Mouse (Mus musculus): ENCODE measurements around the gene Tagln. TPM values are rescaled to one million over a fixed set of nuclear protein-coding genes. Genes with fewer than 3 reads are reported as not detected.

Tagln gene
- polyA plus RNA-seq, 1 experiment from 2014 or later, result 6.0 TPM

DNA sequence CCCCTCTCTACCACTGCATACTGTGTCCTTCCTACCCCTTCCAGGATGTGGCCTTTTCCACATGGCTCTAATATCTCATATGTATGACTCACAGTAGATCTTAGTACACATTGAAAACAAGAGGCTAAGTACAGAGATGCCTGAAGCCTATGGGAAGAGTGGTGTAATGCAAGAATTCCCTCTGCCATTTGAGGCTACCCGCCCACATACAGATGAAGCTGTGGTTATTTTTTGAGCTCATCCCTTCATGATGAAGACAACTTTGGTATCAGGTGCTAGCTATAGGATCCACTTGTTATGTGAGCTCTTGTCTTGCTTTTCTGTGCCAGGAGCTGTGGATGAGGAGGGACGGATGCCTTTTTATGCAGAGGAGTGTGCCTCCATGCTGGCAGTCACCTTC is 20.2 kb downstream of the Tagln start:
- 91% methylated on average over 2 of the region's 2 CpGs for WGBS
- no peak overlapping the region for H3K4me3 ChIP-seq
- no peak overlapping the region for H3K27ac ChIP-seq
- no peaks in the 10 kb centered on the region for H3K4me1 ChIP-seq
- H3K36me3 ChIP-seq, result peaks cover 96% of the 10 kb centered on the region
- no peak for DNase-seq (ENCODE audit: low spot score)
- no peaks in the 10 kb centered on the region for H3K27me3 ChIP-seq (ENCODE audit: low read depth, poor library complexity, severe bottlenecking)
- H3K9me3 ChIP-seq (replicated peaks), result no peaks in the 10 kb centered on the region

DNA sequence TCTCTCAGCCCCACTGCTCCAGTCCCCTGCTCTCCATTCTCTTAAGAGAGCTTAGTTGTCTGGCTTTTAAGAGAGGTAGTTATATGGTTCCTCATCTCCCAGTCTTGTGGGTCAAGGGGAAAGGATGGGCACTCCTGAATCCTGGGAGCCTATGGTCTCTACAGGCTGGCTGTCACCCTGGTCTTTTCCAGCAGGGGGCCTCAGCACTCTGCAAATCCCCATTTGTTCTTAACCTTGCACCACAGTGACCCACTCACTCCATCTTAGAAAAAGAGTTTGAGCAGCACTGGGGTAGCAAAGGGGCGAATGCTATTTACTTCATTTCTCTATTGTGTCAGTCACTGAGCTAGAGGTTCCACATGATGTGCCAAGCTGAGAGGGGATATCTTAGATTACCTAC is 24.2 kb downstream of the Tagln start:
- peak; percentile 43 for DNase-seq (ENCODE audit: low spot score)
- Histone ChIP-seq H3K9me3 (replicated peaks) (no peaks in the 10 kb centered on the region), H3K27me3 (ENCODE audit: low read depth, poor library complexity, severe bottlenecking) (no peaks in the 10 kb centered on the region), H3K4me3 (no peak overlapping the region), H3K36me3 (peaks cover 78% of the 10 kb centered on the region), H3K4me1 (peaks cover 9% of the 10 kb centered on the region), H3K27ac (no peak overlapping the region)
- WGBS, result 68% methylated on average over 1 of the region's 1 CpGs

DNA sequence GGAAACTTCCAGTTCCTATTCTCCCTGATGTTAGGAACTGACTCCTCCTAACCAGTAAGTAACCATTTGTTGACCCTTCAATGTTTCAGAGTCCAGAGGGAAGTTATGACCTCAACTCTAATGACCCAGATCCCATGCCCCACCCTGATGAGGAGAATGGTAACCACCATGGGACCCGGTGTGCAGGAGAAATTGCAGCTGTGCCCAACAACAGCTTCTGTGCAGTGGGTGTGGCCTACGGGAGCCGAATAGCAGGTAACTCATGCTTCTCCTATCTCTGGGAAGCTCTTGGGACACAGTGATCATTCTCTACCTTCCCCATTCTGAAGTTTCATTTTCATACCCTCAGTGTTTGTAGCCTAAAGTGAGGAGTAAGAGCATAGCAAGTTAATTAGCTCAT is 24.9 kb downstream of the Tagln start:
- H3K27ac ChIP-seq, result no peak overlapping the region
- H3K27me3 ChIP-seq (ENCODE audit: low read depth, poor library complexity, severe bottlenecking), result no peaks in the 10 kb centered on the region
- peaks cover 9% of the 10 kb centered on the region for H3K4me1 ChIP-seq
- DNase-seq (ENCODE audit: low spot score), result no peak
- peaks cover 71% of the 10 kb centered on the region for H3K36me3 ChIP-seq
- no peak overlapping the region for H3K4me3 ChIP-seq
- WGBS, result 93% methylated on average over 3 of the region's 3 CpGs
- no peaks in the 10 kb centered on the region for H3K9me3 ChIP-seq (replicated peaks)

DNA sequence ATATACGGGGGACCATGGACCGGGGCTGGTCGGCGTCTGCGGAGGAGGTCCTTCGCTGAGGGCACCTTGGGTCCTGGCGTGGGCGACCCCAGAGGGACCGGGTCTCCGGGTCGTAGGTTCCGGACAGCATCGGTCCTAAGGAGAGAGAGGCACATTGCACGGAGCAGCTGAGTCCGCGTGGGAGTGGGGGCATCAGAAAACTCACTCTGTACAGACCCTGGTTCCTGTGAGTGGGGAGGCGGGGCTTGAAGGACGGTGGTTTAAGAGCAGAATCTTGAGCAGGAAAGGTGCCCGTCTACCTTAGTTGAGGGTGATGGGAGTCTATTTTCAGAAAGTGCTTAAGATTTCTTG is 28.8 kb downstream of the Tagln start:
- peak overlapping the region; percentile 96 for H3K4me3 ChIP-seq
- no peak for DNase-seq (ENCODE audit: low spot score)
- H3K4me1 ChIP-seq, result peaks cover 20% of the 10 kb centered on the region

DNA sequence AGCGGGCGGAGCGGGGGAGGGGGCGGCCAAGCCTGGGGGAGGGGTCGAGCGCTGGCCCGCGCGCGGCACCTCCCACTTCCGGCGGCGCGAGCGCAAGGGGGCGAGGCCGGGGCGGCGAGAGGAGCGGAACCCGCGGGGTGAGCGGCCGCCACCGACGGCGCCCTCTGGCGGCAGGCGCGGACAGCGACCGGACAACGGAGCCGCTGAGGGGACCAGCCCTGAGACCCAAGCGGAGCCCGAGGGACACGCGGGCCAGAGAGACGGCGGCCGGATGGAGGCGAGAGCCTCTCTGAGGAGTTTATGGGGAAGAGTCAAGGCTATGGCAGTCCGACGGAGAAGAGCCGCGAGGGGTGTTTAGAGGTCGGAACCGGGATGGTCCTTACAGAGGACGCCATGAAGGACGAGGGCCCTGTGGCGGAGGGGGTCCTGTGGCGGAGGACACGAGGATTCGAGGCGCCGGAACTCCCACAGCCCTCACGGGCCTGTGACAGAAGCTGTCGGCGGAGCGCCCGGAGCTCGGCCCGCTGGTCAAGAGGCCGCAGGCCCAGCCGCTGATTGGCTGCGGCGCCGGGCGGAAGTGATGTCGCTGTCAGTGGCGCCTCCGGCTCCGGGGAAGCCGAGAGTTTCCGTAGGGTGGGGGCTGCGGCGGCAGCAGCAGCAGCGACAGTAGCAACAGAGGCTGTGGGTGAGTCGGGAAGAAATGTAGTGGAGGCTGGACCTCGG is 29.3 kb downstream of the Tagln start, which contains the start of the genes Pcsk7 and Rnf214:
TSS of gene Pcsk7 (plus strand) at position 143 of the 723 bp plus-strand sequence.
TSS of gene Rnf214 (minus strand) at position 557 of the 723 bp plus-strand sequence.
- Histone ChIP-seq H3K4me3 (peak within 1 kb of the TSS; percentile 96), H3K27me3 (ENCODE audit: low read depth, poor library complexity, severe bottlenecking) (no peaks in the 10 kb centered on the region), H3K36me3 (peaks cover 50% of the 10 kb centered on the region), H3K9me3 (replicated peaks) (no peaks in the 10 kb centered on the region), H3K27ac (peak within 1 kb of the TSS; percentile 98), H3K4me1 (peaks cover 20% of the 10 kb centered on the region)
- 1% methylated on average over 67 of the region's 80 CpGs for WGBS
- DNase-seq (ENCODE audit: low spot score), result peak; percentile 94

More for the DNA sequence above, 28.8 kb downstream of the Tagln start:
- WGBS, result under 1% methylated on average over 19 of the region's 19 CpGs
- H3K27me3 ChIP-seq (ENCODE audit: low read depth, poor library complexity, severe bottlenecking), result no peaks in the 10 kb centered on the region
- H3K27ac ChIP-seq, result peak overlapping the region; percentile 98
- H3K36me3 ChIP-seq, result peaks cover 50% of the 10 kb centered on the region
- no peaks in the 10 kb centered on the region for H3K9me3 ChIP-seq (replicated peaks)

DNA sequence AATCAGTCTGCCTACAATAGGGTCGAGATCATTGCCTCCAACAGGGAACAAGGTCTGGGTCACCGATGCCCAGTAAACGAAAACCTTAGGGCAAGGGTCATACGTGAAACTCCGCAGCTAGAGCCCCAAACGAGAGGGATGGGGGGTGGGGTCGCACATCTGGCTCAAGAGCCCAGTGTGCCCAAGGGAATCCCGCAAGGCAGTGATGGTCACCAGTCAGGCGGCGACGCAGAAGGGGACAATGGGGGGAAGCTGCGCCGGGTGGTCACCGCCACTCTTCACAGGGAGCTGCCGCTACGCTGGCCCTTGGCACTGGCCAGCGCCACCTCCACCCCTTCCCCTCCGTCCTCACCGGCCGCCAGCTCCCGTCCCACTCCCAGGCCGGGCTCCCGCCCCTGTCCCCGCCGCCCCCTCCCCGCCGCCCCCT is 30.0 kb downstream of the Tagln start:
- Histone ChIP-seq H3K4me1 (peaks cover 20% of the 10 kb centered on the region), H3K36me3 (peaks cover 49% of the 10 kb centered on the region), H3K27me3 (ENCODE audit: low read depth, poor library complexity, severe bottlenecking) (no peaks in the 10 kb centered on the region), H3K4me3 (peak overlapping the region; percentile 96), H3K27ac (peak overlapping the region; percentile 98), H3K9me3 (replicated peaks) (no peaks in the 10 kb centered on the region)
- WGBS, result under 1% methylated on average over 22 of the region's 27 CpGs
- DNase-seq (ENCODE audit: low spot score), result no peak

DNA sequence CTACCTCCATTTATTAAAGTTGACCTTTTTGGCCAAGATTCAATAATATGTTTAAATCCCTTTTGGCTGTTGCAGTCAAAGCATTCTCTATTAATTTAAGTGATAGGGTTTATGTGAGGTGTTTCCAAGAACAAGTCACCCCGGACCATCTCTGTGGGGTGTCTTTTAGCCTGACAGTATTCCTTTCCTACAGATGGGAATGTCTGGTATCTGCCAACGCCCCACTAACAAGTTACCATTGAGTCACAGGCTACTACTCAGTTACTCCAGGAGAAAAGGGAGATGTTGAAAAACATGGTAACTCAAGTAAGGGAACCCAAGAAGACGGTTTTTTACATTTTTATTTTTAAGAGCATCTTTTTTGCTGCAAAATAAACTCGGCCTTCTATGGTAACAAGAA is 30.7 kb downstream of the Tagln start:
- H3K27me3 ChIP-seq (ENCODE audit: low read depth, poor library complexity, severe bottlenecking), result no peaks in the 10 kb centered on the region
- peak overlapping the region; percentile 98 for H3K27ac ChIP-seq
- DNase-seq (ENCODE audit: low spot score), result no peak
- H3K4me1 ChIP-seq, result peaks cover 20% of the 10 kb centered on the region
- H3K9me3 ChIP-seq (replicated peaks), result no peaks in the 10 kb centered on the region
- 64% methylated on average over 4 of the region's 4 CpGs for WGBS
- peaks cover 47% of the 10 kb centered on the region for H3K36me3 ChIP-seq
- peak overlapping the region; percentile 96 for H3K4me3 ChIP-seq

DNA sequence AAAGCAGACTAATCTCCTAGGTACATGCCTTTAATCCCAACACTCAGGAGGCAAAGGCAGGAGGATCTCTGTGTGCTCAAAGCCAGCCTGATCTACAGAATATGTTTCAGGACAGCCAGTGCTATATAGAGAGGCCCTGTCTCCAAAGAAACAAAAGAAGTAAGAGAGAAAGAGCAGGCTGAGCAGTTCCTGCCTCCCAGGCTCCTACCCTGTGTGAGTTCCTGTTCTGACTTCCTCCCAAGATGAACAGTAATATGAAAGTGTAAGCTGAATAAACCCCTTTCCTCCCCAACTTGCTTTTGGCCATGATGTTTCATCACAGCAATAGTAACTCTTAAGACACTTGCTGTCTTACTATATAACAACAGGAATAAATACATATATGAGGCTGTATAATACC is 42.2 kb downstream of the Tagln start:
- no peak for DNase-seq (ENCODE audit: low spot score)
- Histone ChIP-seq H3K4me1 (no peaks in the 10 kb centered on the region), H3K4me3 (no peak overlapping the region), H3K27me3 (ENCODE audit: low read depth, poor library complexity, severe bottlenecking) (no peaks in the 10 kb centered on the region), H3K36me3 (peaks cover 99% of the 10 kb centered on the region), H3K27ac (no peak overlapping the region), H3K9me3 (replicated peaks) (no peaks in the 10 kb centered on the region)

Small RNAs within 50 kb of the gene (microRNA-seq; reads per million reads assigned to microRNA genes)
- not detected for gene Mir7087

Other genes with a start within 250 kb of the Tagln start
- 22.0 and 24.1 TPM in 2 replicates for gene Cep164, start 107.4 kb downstream of the Tagln start, polyA plus RNA-seq (2016; fragmentation: Nextera tagmentation; extraction: Ambion mirVana)
- gene Bace1, start 97.5 kb downstream of the Tagln start, polyA plus RNA-seq (2016; fragmentation: Nextera tagmentation; extraction: Ambion mirVana), result 20.3 and 22.1 TPM in 2 replicates
- 17.3 and 23.5 TPM in 2 replicates for gene Pcsk7, start 29.6 kb downstream of the Tagln start, polyA plus RNA-seq (2016; fragmentation: Nextera tagmentation; extraction: Ambion mirVana)
- 52.0 and 61.2 TPM in 2 replicates for gene Rnf214, start 29.1 kb downstream of the Tagln start, polyA plus RNA-seq (2016; fragmentation: Nextera tagmentation; extraction: Ambion mirVana)
- gene Sidt2, start 19.2 kb upstream of the Tagln start, polyA plus RNA-seq (2016; fragmentation: Nextera tagmentation; extraction: Ambion mirVana), result 26.0 and 28.6 TPM in 2 replicates
- gene Pafah1b2, start 76.6 kb upstream of the Tagln start, polyA plus RNA-seq (2016; fragmentation: Nextera tagmentation; extraction: Ambion mirVana), result 246 and 265 TPM in 2 replicates
- 10.6 and 11.3 TPM in 2 replicates for gene Sik3, start 76.8 kb upstream of the Tagln start, polyA plus RNA-seq (2016; fragmentation: Nextera tagmentation; extraction: Ambion mirVana)